Mouse (Mus musculus) hindbrain, embryonic 15.5 days (tissue): ENCODE data around the gene Hapln2. TPM values are rescaled to one million over a fixed set of nuclear protein-coding genes. Genes with fewer than 3 reads are reported as not detected.
A peak's percentile ranks its signal among the peaks of the same experiment; 100 is the strongest.

Experiments used
- ATAC-seq: fragments of 200-750 bp; cut with Nextera tagmentation; 2 replicates; pipeline ENCODE4 v1.8.0; 2017; ENCODE audit warnings: low read depth, moderate number of reproducible peaks, moderate TSS enrichment; ENCODE audit not compliant: low FRiP score
- H3K27ac ChIP-seq: fragments of 300-500 bp; sonication (generic); replicated peaks from 2 replicates; pipeline ENCODE4 v1.5.1; 2015; ENCODE audit warnings: mild to moderate bottlenecking, inconsistent platforms
- H3K27me3 ChIP-seq: fragments of 300-500 bp; sonication (generic); 2 replicates; pipeline ENCODE4 v1.6.1; 2015; ENCODE audit warnings: control low read depth, inconsistent platforms
- H3K36me3 ChIP-seq: fragments of 300-500 bp; sonication (generic); 2 replicates; pipeline ENCODE4 v1.6.1; 2015; ENCODE audit warnings: control low read depth, inconsistent platforms
- H3K4me1 ChIP-seq: fragments of 300-500 bp; sonication (generic); replicated peaks from 2 replicates; pipeline ENCODE4 v1.6.1; 2015; ENCODE audit warnings: control low read depth, inconsistent platforms
- H3K4me2 ChIP-seq: fragments of 300-500 bp; sonication (generic); 2 replicates; pipeline ENCODE4 v1.6.1; 2015; ENCODE audit warnings: moderate library complexity, mild to moderate bottlenecking, inconsistent platforms
- H3K4me3 ChIP-seq: fragments of 300-500 bp; sonication (generic); 2 replicates; pipeline ENCODE4 v1.5.1; 2015; ENCODE audit warnings: mild to moderate bottlenecking, inconsistent platforms
- H3K9ac ChIP-seq: fragments of 300-500 bp; sonication (generic); 2 replicates; pipeline ENCODE4 v1.6.1; 2015; ENCODE audit warnings: inconsistent platforms
- H3K9me3 ChIP-seq: fragments of 300-500 bp; sonication (generic); 2 replicates; pipeline ENCODE4 v1.6.1; 2016; ENCODE audit warnings: control low read depth, inconsistent platforms
- WGBS: fragments of 180-500 bp; shearing (Covaris S2); methylation state at CpG from one replicate; pipeline ENCODE4 v1.1.7; 2015; 5-methylcytosine and 5-hydroxymethylcytosine counted together
- polyA plus RNA-seq: library from polyadenylated mRNA; unstranded; fragments of >200 nt; fragmentation: Nextera tagmentation; extraction: Ambion mirVana; gene quantifications from 2 replicates; pipeline ENCODE4 v1.2.1, GENCODE M21; 2015

Hapln2 gene
- polyA plus RNA-seq, 1 experiment from 2014 or later, result 0.95 TPM

- H3K9me3 ChIP-seq, result no peaks in the 10 kb centered on the region
- H3K4me1 ChIP-seq, result peaks cover 55% of the 10 kb centered on the region
- ATAC-seq, result no peak
- under 1% methylated on average over 38 of the region's 39 CpGs for WGBS
- H3K36me3 ChIP-seq, result no peaks in the 10 kb centered on the region
- peak within 1 kb of the TSS; percentile 97 for H3K4me2 ChIP-seq
- peak within 1 kb of the TSS; percentile 44 for H3K9ac ChIP-seq
- peaks cover 88% of the 10 kb centered on the region for H3K27me3 ChIP-seq
- peak within 1 kb of the TSS; percentile 75 for H3K27ac ChIP-seq
- H3K4me3 ChIP-seq, result peak within 1 kb of the TSS; percentile 45
Measured at GRCm38 (mm10) chr3:88000181-88000580, 27.2 kb downstream of the Hapln2 start, which contains the start of gene Bcan. Bcan (minus strand) TSS chr3:88000230.

DNA sequence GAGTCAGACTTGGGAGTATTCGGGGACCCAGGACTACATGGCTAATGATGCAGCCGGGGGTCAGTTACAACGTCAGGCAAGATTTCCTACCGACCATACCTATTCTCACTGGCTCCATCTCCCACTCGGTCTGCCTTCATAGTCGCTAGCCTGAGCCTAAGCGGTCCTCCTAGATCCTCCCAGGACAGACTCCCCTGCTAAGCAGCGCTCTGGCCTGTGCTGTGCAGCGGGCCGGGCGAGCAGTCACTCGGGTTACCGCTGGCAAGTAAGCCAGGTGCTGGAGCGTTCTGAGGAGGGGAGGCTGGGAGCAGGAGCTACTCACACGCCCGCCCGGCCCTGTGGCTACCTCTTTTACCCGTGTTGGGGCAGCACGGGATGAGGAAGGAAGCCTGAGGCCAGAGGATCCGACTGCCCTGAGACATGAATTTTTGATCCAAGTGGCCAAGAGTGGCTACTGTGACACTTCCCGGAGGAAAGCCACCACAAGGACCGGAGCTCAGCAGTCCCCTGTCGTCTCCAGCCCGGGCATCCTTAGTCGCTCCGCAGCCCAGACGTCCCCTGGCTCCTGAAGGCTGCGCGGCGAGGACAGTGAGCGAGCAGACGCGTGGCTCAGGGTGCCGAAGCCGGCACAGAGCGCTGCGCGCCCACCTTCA lies 28.0 kb downstream of the Hapln2 start:
- Histone ChIP-seq H3K27ac (peak overlapping the region; percentile 75), H3K4me2 (peak overlapping the region; percentile 97), H3K36me3 (no peaks in the 10 kb centered on the region), H3K4me3 (peak overlapping the region; percentile 45), H3K9ac (peak overlapping the region; percentile 44), H3K9me3 (no peaks in the 10 kb centered on the region), H3K4me1 (peaks cover 55% of the 10 kb centered on the region), H3K27me3 (peaks cover 96% of the 10 kb centered on the region)
- no peak for ATAC-seq
- under 1% methylated on average over 38 of the region's 38 CpGs for WGBS

- H3K9me3 ChIP-seq, result no peaks in the 10 kb centered on the region
- peak; percentile 70 for ATAC-seq
- H3K9ac ChIP-seq, result peak overlapping the region; percentile 44; the same call in 1 of the 2 replicates
- H3K4me2 ChIP-seq, result peak overlapping the region; percentile 97
- peaks cover 55% of the 10 kb centered on the region for H3K4me1 ChIP-seq
- 2% methylated on average over 5 of the region's 7 CpGs for WGBS
- H3K4me3 ChIP-seq, result peak overlapping the region; percentile 45
- peak overlapping the region; percentile 75 for H3K27ac ChIP-seq
- H3K27me3 ChIP-seq, result peaks cover 97% of the 10 kb centered on the region
- no peaks in the 10 kb centered on the region for H3K36me3 ChIP-seq
Measured at GRCm38 (mm10) chr3:87998747-87999146, 28.6 kb downstream of the Hapln2 start.

- WGBS, result under 1% methylated on average over 49 of the region's 49 CpGs
- Histone ChIP-seq H3K36me3 (no peaks in the 10 kb centered on the region), H3K9ac (peak overlapping the region; percentile 56), H3K4me1 (peaks cover 47% of the 10 kb centered on the region), H3K4me2 (peak overlapping the region; percentile 97), H3K4me3 (peak overlapping the region; percentile 49), H3K27ac (no peak overlapping the region), H3K9me3 (no peaks in the 10 kb centered on the region), H3K27me3 (peaks cover 90% of the 10 kb centered on the region)
- ATAC-seq, result no peak
Measured at GRCm38 (mm10) chr3:87996971-87997614, 30.3 kb downstream of the Hapln2 start.

DNA sequence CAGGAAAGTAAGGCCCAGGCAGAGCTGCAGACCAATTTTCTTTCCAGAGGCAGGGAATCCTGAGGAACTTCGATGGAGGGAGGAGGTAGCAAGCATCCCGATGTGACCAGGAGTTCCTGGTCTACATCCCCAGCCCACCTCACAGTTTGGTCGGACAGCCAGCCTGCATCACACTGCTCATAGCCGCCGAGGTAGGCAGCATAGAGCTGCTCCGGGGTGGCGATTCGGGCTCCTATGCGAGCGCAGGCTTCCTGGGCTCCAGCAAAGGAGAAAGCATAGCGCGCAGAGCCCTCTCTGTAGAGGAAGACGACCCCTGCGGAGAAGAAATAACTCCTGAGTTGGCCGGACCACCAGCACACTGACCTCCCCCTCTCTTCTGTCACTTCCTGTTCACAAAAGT lies 31.0 kb downstream of the Hapln2 start:
- Histone ChIP-seq H3K27ac (no peak overlapping the region), H3K27me3 (peaks cover 83% of the 10 kb centered on the region), H3K4me2 (peak overlapping the region; percentile 97), H3K9ac (0 out of 2 replicates have a peak overlapping the region, but pooled peaks have one; percentile 56), H3K36me3 (no peaks in the 10 kb centered on the region), H3K4me1 (peaks cover 40% of the 10 kb centered on the region), H3K4me3 (peak overlapping the region; percentile 49), H3K9me3 (no peaks in the 10 kb centered on the region)
- ATAC-seq, result no peak
- WGBS, result 8% methylated on average over 15 of the region's 15 CpGs

DNA sequence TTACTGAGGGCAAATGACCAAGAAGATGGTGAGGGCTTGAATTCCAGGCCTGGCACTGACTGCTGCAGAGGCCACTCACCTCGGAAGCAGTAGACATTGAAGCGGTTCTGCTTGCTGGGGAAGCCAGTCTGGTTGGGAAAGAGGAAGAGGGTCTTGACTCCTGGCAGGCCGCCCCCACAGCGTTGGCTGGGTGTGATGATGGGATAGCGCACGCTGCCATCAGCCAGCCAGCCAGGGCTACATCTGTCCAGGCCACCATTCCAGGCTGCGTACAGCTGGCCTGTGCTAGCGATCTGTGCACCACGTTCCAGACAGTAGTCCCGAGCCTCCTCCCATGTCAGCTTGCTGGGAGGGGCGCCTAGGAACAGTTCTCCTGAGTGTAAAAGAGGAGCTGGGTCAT lies 32.1 kb downstream of the Hapln2 start:
- H3K9ac ChIP-seq, result no peak overlapping the region
- 29% methylated on average over 11 of the region's 11 CpGs for WGBS
- no peak overlapping the region for H3K27ac ChIP-seq
- H3K27me3 ChIP-seq, result peaks cover 73% of the 10 kb centered on the region
- no peak overlapping the region for H3K4me3 ChIP-seq
- no peaks in the 10 kb centered on the region for H3K36me3 ChIP-seq
- H3K4me1 ChIP-seq, result peaks cover 31% of the 10 kb centered on the region
- H3K9me3 ChIP-seq, result no peaks in the 10 kb centered on the region
- ATAC-seq, result no peak
- H3K4me2 ChIP-seq, result no peak overlapping the region

DNA sequence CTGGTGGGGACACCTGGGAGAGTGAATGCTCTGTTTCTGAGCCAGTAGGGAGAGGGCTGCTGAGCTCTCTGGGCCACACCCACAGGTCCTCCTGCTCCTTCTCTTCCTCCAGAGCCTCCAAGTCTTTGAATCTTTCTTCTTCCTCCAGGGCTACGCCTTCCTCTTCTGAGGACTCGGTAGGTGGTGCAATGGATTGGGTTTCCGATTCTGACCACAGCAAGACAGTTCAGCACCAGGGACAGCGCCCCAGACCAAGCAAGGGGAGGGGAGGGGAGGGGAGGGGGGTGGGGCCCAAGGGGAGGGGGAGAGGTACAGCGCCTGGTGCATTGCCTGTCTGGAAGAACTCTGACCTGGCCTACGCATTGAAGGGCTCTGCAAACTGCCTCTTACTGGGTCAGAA lies 33.9 kb downstream of the Hapln2 start:
- H3K27ac ChIP-seq, result no peak overlapping the region
- H3K4me2 ChIP-seq, result no peak overlapping the region
- H3K9me3 ChIP-seq, result no peaks in the 10 kb centered on the region
- WGBS, result 6% methylated on average over 5 of the region's 6 CpGs
- peaks cover 58% of the 10 kb centered on the region for H3K27me3 ChIP-seq
- no peak overlapping the region for H3K4me3 ChIP-seq
- ATAC-seq, result no peak
- no peaks in the 10 kb centered on the region for H3K36me3 ChIP-seq
- H3K4me1 ChIP-seq, result peaks cover 18% of the 10 kb centered on the region
- no peak overlapping the region for H3K9ac ChIP-seq

DNA sequence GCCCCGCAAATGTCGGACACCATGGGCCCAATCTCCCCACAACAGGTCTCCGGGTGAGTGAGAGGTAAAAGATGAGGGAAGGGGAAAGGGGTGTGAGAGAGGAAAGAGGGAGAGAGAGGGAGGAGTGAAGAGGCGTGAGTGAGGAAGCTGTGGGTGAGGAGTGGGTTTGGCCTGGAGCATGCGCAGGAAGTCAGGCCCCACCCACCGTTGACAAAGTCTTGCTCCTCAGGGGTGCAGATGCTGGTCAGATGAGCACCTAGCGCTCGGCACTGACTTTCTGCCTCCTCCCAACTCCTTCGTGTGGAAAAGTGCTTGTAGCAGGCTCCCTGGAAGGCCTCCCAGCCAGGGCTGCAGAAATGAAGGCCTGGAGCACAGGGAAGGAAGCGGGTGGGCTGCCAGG lies 37.4 kb downstream of the Hapln2 start:
- H3K27me3 ChIP-seq, result peaks cover 25% of the 10 kb centered on the region
- H3K4me3 ChIP-seq, result no peak overlapping the region
- no peak overlapping the region for H3K27ac ChIP-seq
- 42% methylated on average over 10 of the region's 10 CpGs for WGBS
- no peaks in the 10 kb centered on the region for H3K36me3 ChIP-seq
- no peaks in the 10 kb centered on the region for H3K9me3 ChIP-seq
- ATAC-seq, result no peak
- no peak overlapping the region for H3K9ac ChIP-seq
- H3K4me2 ChIP-seq, result no peak overlapping the region
- H3K4me1 ChIP-seq, result peaks cover 36% of the 10 kb centered on the region

GRCm38 (mm10) chr3:87988068-87988467 lies 39.3 kb downstream of the Hapln2 start:
- peak; percentile 5; the same call in 1 of the 2 replicates for ATAC-seq
- 11% methylated on average over 15 of the region's 15 CpGs for WGBS
- Histone ChIP-seq H3K27ac (peak overlapping the region; percentile 68), H3K9me3 (no peaks in the 10 kb centered on the region), H3K36me3 (no peaks in the 10 kb centered on the region), H3K4me3 (peak overlapping the region; percentile 38), H3K4me2 (peak overlapping the region; percentile 73), H3K9ac (peak overlapping the region; percentile 28; the same call in 1 of the 2 replicates), H3K27me3 (peaks cover 8% of the 10 kb centered on the region), H3K4me1 (peaks cover 49% of the 10 kb centered on the region)

GRCm38 (mm10) chr3:87987633-87988032 lies 39.8 kb downstream of the Hapln2 start:
- no peaks in the 10 kb centered on the region for H3K36me3 ChIP-seq
- peak overlapping the region; percentile 38 for H3K4me3 ChIP-seq
- peak; percentile 72 for ATAC-seq
- H3K4me1 ChIP-seq, result peaks cover 54% of the 10 kb centered on the region
- H3K27me3 ChIP-seq, result 0 out of 2 replicates have a peak, but pooled peaks cover 5% of the 10 kb centered on the region
- no peaks in the 10 kb centered on the region for H3K9me3 ChIP-seq
- H3K4me2 ChIP-seq, result peak overlapping the region; percentile 73
- H3K9ac ChIP-seq, result peak overlapping the region; percentile 28; the same call in 1 of the 2 replicates
- peak overlapping the region; percentile 68 for H3K27ac ChIP-seq
- under 1% methylated on average over 15 of the region's 15 CpGs for WGBS

DNA sequence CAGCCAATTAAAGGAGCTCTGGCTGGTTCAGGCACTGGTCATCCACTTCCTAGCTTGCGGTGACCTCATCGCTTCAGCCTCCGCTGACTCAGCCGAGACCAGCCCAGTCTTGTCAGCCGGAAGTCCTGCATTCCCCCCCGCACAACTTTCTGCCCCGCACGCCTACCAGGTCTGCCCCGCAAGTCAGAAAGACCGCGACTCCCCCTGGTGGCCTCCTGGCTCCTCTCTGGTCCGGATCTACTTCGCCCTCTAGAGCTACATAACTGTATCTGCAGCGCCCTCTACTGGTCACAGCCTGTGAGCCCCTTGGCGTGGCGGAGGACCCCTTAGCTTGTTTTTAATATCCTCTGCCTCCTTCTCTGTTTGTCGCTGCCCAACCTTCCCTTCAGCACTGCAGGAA lies 40.5 kb downstream of the Hapln2 start:
- H3K4me1 ChIP-seq, result peaks cover 61% of the 10 kb centered on the region
- ATAC-seq, result peak; percentile 74

More for the DNA sequence above, 40.5 kb downstream of the Hapln2 start:
- Histone ChIP-seq H3K9ac (0 out of 2 replicates have a peak overlapping the region, but pooled peaks have one; percentile 28), H3K4me3 (peak overlapping the region; percentile 38), H3K9me3 (no peaks in the 10 kb centered on the region), H3K27ac (peak overlapping the region; percentile 68), H3K36me3 (no peaks in the 10 kb centered on the region), H3K27me3 (0 out of 2 replicates have a peak, but pooled peaks cover 5% of the 10 kb centered on the region), H3K4me2 (peak overlapping the region; percentile 73)
- WGBS, result 1% methylated on average over 17 of the region's 17 CpGs
